Mouse (Mus musculus) cerebellum, postnatal 36 days (tissue): ENCODE data around the gene Nin.
"Not testable (repeated sequence)": the region's sequence is repeated elsewhere in the genome, so short reads cannot be mapped to it uniquely, and the experiment has no call there.

Source experiments
- DNase-seq, 2 experiments: peaks; one replicate each; pipeline ENCODE4 v3.0.0; 2021 to 2022; ENCODE audit warnings: mixed read lengths in 2 of 2

Gene Nin

DNA sequence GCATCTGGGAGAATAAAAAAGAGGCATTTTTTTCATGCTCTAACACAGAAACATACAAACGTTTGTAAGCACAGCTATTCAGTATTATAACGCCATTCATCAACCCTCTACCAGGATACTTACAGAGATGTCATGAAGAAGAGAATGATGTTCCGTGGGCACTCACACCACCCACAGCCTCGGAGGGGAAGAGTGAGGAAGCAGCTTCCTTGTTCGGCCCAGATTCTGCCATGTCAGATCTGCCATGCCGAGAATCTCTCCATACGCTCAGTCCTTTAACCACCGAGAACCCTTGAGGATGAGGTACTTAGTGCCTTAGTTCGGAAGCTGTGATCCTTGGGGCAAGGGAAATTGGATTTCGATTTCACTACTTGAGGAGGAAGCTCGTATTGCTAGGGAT lies at the start of gene Nin:
Gene Nin (minus strand): TSS at position 367 of the 400 bp plus-strand sequence.
- no peak for DNase-seq

DNA sequence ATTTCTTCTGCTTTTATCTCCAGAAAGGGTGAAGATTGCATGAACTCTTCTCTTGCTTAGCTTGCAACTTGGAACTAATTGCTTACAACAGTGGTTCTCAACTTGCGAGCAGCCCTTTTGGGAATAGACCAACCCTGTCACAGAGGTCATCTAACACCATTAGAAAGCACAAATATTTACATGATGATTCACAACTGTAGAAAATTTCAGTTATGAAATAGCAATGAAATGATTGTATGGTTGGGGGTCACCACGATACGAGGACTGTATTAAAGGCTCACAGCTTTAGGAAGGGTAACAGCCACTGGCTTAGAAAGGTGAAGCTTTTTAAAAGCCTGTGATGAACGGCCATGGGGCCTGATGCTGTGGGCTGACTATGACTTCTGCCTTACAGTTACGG lies 47.5 kb upstream of the Nin start:
- no peak for DNase-seq

DNA sequence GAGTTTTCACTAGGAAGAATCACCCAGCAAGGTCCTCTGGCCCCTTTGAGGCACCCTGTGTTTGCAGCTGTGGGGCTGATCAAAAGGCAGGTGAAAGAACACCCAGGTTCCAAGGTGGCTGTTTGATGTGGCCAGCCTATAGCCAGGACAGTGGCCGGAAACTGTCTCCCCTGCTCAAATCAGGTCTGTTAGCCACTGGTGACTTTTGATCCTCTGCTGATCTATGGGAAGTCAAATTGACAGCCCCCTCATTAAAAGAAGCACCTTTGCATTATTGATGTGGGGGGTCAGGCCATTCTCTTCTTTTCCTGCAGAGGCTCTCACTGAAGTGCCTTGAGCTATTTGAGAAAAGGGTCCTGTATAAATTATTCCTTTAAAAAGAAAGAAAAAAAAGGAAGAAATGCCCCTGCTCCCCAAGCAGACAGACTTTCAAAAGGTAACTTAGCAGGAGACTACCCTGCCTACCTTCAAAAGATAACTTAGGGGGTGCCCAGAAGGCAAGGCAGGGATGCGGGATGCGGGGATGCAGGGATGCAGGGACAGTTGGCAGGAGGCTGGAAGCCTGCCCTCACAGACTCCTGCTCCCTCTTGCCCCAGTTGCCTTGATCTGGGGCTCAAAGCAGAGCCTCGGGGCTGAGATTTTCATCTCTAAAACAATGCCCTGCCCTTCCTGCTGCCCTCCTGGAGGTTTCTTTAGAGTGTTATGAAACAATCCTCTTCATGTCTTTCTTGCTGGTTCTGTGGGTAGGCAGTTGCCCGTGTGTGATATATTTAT lies 44.0 kb upstream of the Nin start:
- DNase-seq = no peak

DNA sequence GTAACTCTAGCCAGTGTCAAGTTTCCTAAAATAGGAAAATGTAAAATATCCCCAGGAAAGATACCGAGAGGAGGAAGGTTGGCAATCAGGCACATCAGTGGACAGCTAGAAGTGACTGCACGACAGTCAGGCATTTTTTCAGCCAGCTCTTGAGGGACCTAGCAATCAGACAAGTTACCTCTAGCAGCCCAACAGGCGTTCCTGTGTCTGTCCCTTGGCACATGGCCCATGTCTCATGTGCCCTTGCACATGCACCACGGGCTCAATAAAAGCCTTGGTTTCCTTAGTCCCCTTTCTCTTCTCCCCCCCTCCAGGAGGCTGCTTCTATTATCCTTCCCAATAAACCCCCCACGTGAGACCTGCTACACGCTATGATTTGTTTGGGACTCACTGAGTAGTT lies 42.7 kb upstream of the Nin start:
- DNase-seq = no peak

DNA sequence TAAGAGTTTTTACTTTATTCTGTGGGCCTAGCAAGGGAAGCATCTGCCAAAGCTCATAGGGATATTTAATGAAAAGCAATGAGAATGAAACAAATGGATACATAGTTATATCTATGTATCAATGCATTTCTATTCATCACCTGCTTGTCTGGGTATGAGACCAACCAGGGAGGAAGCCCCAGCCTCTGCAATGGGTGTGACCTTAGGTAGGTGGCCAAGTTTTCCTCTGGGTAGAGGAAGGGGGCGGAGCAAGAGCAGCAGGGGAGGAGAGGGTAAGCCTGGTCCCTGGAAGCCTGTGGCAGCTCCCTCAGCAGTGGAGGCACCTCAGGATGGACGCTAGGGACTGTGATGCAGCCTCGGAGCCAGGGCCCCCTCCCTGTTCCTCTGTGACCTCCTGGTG lies 40.3 kb upstream of the Nin start, which contains the start of gene Abhd12b:
Gene Abhd12b (plus strand): TSS at position 301 of the 400 bp plus-strand sequence.
- no peak for DNase-seq

DNA sequence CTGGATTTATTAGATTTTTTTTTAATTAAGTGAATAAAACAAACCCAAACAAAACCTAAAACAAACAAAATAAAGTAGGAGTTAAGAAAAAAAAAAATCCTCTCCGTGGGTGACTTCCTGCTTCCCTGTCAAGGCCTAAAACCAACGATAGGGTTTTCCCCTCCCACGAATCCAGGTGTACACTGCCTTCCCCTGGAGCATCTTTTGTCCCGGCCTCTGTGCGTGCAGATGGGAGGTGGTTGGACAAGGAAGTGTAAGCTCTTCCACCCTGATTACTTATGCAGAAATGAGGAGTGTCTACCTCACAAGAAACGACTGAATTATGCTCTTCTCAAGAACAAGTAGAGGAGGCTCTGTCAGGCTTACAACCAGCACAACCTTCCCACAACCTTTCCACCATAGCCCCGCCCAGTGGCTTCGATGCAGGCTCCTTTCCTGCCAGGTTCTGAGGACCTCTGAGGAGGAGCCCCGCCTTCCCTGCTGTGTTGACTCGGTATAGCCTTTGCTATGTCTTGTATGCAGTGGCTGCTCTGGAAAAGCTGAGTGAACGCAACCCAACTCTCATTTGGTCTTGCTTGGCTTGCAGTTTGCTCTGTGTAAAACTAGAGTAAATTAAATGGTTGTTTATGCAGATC lies 35.2 kb upstream of the Nin start:
- DNase-seq = no peak

DNA sequence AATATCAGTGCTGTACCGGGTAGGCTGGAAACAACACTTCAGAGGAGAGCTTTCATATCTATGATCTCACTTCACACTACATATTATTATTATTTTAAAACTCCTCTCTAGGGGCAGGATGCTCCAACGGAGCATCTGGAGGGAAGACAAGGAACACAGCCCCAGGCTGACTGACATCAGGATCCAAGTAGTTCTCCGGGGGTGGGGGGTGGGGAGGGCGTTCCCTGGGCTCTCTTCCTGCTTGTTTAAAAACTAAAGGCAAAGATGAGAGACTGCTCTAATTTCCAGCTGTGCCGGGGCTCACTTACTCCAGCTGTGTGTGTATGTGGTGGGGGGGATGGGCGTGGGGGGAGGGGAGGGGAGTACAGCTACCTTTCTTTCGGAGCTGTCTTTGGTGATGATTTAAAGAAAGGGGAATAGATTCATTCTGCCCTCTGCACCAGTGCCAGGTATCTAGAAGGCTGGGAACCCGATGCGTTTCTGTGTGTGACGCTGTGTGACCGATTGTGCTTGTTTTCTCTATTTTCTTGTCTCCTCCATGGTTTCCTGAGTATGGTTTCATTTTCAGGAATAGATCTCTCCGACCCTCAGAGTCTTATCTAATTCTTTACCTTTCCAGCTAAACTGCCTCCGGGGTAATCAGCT lies 34.6 kb upstream of the Nin start:
- no peak for DNase-seq

DNA sequence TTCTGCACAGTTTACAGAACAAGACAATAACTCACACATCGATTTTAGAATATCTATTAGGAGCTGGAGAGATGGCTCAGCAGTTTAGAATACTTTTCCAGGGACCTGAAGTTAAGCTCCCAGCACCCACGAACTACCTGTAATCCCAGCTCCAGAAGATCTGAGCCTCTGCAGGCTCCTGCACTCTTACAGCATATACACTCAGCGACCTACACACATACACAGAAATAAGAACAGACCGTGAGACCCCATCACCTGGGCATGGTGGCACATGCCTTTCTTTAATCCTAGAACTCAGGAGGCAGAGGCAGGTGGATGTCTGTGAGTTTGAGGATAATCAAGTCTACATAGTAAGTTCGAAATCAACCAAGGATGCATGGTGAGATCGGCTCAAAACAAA lies 32.1 kb upstream of the Nin start:
- DNase-seq = no peak

DNA sequence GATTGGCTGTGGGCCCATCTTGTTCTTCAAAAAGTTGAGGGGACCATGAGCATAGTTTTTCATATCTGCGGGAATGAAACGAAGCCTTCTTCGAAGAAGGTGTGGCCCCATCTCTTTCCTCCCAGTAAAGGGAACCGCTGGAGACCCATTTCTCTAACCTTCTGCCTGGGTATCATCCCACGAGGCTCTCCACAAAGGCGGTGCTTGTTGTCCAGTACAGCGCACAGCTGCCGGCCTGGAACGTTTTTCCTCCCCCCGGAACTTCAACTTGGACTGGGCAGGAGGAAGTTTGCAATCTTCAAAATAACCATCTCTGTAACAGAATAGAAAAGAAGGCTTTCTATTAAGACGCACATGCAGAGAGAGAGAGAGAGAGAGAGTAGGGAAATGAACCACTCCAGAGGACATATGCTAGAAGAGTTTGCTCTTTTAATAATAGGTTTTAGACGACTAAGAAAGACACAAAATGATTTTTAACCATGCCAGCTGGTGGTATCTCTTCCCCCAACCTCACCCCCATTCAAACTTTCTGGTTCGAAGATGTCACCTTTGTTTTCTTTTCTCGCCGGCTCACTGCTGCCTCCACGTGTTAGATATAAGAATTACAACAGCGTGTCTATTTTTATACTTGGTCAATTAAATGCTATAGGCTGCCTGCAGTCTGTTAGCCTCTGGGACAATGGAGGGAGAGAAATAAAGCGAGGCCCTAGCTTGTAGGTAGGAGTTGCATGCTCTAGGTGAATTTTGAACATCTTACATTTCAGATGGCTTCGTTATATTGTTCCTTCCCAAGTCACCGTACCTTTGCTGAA lies 31.3 kb upstream of the Nin start:
- DNase-seq = peak; percentile 43 to 73

DNA sequence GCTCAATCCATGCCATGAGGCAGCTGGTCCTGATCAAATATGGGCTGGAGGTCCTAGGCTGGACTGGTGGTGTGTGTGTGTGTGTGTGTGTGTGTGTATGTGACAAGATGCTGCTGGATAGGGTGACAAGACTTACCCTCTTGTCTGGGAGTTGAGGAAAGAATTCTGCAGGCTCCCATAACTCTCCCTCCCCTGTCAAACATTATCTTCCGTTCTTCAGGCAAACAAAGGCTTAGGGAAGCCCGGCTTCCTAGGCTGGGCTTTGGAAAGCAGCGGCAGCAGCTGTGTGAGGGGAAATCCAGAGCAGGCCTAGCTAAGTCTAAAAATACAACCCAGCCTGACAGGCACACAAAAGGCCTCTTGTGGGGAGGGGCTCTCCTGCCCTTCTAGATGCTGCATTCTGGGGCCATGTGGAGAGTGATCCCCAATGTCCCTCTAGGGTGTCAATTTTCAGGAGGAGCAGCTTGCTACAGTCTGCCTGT lies 30.6 kb upstream of the Nin start:
- DNase-seq = not testable (repeated sequence)

DNA sequence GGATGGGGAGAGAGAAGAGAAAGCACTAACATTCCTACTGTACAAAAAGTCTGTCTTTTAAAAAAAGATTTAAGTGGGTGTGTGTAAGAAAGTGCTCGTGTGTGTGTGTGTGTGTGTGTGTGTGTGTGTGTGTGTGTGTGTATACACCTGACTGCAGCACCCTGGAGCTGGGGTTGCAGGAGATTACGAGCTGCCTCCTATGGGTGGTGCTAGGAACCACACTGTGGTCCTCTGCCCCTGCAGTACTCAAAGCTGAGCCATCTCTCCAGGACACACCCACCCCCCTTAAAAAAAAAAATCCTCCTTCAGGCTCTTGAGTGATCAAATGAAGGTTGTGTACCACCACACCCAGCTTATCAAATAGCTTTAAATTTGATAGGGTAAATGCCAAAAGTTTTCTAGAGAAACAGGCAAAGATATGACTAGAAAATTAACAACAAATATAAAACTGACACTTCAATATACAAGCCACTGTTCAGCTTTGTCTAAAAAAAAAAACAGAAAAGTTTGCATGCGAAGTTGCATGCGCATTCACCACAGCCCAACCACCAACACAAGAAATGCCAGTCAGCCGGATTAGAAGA lies 27.6 kb upstream of the Nin start:
- DNase-seq = no peak

DNA sequence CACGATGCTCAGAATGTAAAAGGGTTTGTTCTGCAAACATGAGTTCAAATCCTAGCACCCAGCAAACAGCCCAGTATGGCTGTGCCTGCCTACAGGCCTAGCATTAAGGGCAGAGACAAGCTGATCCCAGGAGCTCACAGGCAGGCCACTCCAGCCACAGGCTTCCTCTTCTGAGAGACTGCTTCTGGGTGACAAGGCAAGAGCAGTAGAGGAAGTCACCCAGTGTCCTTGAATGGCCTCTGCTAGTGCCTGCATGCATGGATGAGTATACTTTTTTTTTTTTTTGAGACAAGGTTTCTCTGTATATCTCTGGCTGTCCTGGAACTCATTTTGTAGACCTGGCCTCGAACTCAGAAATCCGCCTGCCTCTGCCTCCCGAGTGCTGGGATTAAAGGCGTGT lies 27.0 kb upstream of the Nin start:
- DNase-seq = no peak

DNA sequence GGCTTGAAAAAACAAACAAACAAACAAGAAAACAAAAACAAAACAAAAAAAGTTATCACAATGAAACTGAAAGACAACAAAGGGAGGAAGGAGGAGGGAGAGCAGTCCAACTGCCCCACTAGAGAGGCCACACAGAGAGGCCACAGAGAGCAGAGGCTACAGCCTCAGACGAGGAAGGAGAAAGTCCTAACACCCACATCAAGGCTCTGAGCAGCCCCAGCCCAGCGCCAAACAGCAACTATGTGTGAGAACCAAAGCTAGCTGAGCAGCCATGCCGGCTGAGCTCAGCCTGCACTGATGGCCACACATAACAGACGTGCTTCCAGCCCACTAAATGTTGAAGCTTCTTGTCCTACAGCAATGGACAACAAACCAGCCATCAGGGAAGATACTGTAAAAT lies 26.4 kb upstream of the Nin start:
- DNase-seq = no peak

DNA sequence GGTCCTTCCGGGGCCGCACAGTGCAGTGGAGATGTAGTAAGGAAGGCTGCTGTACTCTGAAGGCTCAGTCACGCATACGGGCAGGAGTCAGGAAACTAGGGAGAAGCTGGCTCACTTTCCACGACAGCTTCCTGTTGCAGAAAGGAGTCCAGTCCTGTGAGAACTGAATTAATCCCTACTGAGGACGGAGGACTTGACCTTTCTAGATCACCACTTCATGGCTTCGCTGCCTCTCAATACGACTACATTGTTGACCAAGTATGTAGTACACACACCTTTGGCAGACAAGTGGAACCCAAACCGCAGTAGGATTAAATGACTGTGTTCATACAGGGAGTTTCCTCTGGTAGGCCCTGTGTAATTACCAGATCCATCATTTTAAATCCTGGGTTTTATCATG lies 24.1 kb upstream of the Nin start:
- DNase-seq = no peak

DNA sequence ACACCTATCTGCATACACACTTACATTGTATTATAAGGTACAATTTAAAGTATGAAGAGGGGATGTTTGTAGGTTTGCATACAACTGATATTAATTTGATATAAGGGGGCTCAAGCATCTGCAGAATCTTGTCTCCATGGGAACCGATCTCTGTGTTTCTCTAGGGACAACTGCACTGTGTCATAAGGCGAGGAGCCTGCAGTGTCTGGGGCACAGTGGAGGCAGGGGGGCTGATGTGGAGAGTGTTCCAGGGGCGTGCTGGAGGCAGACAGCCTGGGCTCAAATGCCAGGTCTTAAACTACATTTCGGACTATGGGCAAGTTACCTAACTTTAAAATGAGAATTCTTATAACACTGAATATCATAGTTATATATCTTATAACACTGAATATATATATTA lies 23.6 kb upstream of the Nin start:
- DNase-seq = no peak

DNA sequence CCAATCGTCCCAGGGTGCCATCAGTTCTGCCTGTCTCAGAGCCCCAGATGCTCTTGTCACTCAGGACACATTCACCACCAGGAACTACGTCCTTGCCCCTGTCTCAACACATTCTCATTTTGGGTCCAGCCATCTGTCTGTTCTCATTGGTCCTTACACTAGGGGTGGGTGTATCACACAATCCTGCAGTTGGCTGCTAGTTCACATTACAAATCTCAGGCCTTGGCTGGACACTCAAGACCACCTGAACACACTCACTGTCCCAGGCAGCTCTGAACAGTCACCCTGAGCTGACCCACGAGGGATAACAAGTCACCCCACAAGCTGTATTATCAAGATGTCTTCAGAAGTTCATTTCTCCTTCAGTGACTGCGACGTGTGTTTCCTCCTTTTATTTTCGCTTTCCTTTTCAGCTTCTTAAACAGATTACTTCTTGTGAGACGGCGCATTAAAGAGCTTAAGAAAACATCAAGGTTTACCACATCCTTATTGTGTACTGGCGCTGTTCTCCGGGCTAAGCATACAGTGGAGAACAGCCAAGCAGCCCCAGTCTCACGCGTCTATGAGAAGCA lies 22.8 kb upstream of the Nin start:
- DNase-seq = no peak

DNA sequence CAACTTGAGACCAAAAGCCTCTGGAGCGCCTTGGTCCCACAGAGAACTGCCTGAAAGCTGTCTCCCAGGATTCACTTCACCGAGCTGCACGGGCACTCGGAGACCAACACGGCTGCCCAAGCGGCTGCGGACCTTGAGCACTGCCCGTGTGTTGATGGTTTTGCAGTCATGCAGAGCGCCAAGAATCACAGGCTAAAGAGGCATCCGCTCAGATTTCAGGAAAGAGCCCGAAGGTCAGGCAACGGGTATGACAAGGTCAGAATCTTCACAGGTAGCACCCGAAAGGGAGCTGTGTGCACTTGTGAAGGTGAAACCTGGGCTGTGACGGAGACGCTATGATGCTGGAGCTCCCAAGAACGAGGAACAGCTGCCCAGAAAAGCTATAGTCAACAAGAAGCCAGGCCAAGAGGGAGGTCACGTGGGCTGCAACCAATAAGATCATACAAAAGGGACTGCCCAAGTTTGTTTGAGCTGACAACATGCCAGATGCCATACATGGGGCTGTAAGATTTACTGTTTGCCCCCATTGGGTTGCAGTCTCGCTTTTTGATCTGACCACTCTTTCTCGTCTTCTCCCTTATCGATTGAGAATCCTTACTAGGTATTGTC lies 21.2 kb upstream of the Nin start:
- no peak for DNase-seq

DNA sequence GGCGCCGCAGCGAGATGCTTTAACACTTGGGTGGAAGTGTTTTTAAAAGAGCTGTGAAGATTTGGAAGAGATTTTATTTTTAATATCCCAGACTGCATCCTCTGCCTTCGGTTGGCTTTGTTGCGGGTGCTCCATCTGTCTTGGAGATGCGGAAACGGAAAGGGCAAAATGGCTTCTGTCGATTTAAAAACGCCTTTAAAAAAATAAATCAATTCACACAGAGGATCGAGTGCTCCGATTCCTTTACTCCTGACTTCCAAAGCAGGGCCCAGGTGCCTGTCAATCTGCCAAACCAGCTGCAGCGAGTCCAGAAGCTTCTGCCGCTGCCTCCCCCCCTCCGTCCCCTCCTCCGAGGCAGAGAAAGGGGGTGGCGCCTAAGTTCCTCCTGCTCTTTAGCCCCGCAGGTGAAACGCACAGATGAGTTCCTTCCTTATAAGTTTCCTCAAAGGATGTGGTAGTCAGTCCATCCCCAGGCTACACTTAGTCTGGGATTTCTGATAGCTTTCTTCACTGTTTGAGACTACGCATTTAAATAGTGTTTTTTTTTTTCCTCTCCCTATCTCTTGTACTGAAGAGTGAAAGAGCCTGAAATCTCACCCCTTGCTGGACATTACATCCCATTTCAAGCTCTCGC lies 17.6 kb upstream of the Nin start:
- DNase-seq = peak; percentile 43 to 45

DNA sequence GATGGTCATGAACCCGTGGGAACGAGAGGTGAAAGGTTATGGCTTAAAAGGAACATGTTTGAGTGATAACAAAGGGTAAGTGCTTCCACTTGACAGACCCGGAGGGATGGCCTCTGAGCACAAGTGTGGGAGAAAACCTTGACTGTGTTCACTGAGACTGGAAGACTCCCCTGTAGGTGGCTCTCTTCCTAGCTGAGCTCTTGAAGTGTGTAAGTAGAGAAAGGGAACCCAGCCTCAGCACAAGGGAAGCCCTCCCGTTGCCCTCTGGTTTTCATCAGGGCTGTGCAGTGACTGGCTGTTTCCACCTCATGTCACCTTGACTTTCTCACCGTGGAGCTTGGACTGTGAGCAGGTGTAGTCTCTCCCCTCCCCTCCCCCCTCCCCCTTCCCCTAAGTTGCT lies 15.6 kb upstream of the Nin start:
- DNase-seq = no peak

DNA sequence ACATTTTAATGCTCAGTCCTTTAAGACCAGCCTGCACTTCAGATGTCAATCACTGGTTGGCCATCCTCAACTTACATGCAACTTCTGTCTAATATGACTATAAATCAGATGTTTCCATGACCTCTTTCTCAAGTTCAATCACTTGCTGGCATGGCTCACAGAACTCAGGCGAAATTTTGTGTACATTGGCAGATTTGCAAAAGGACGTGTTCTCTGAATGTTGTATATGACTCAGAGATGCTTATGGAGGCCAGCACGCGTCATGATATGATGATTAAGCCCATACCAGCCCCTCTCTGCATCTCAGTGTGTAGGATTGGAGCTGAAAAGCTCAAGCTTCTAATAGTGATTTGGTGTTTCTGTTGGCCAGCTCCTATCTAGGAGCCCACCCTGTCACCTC lies 13.1 kb upstream of the Nin start:
- no peak for DNase-seq

DNA sequence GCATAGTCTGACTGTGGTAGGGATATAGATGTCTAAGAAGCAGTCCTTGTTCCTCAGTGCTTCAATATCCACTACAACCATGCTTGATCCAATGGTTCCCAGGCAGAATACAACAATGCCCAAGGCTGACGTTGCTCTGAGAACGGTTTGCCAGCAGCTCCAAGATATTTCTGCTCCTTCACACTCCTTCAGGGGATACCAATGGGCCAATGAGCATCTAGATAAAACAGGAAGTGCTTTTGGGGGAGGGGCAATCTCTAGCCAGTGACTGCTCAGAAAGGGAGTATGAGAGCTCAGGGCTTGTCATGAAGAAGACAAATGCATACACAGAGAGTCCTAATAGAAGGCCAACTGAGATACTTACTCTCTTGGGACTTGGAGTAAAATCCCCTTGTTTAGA lies 6.0 kb upstream of the Nin start:
- no peak for DNase-seq
